Mouse (Mus musculus) 3134 (cell line): ENCODE measurements around the gene Bcl6b.

ENCODE experiments used
- DNase-seq: peaks from one replicate; pipeline ENCODE4 v3.0.0-alpha.2; 2011; ENCODE audit warnings: low spot score; ENCODE audit not compliant: insufficient read length; ENCODE audit errors: extremely low read depth

The Bcl6b gene

DNA sequence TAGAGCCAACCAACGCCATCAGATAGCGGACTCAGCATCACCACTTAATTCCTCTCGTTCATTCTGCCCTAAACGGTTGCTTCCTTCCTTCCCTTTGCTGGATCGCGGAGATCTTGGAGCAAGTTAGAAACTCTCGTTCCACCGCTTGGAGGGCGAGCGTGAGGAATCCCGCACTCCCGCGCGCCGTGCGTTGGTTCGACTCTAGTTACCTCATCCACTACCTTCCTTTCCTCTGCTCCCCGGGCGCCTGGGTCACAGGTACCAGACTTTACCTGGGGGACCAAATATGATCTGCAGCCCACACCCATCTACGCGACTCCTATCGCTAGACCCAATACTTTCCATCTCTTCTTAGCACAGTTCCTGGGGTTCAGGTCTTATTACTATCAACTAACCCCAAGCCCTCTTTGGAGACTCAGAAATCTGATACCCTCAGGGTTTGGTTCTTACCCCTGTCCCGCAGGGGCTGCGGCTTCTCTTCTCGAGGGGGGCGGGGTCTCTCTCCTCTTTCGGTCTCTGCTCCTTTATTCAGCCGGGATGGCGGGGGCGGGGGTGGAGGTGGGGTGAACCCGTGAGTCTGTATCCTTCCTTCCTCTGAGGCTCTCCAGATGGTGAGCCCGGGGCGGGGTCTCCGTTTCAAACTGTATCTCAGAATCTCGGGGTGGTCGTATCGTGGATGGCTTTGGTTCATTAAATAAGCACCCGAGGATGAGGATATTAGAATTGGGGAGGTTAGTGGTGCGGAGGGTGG, at the start of gene Bcl6b:
Bcl6b (minus strand) TSS at position 539 of the 751 bp plus-strand sequence.
- DNase-seq, result no peak

DNA sequence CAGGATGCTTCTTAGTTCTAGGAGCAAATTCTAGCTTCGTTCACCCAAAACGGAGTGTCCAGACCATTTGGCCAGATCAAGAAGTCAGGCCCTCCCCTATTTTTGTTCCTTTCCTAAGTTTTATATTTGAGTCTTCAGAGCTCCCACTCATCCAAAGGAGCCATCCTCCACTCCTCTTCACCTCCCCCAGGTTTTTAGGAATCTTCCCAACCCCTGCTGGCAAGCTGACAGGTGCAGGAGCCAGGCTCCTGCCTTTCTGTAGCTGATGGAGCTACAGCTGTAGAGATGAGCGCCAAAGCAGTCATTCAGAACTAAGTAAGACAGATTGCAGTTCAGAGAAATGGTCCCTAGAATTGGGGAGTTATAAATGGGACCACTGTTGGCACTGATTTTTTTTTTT, 49.4 kb upstream of the Bcl6b start:
- no peak for DNase-seq

- no peak for DNase-seq
Observed at GRCm38 (mm10) chr11:70271641-70272040, 42.0 kb upstream of the Bcl6b start.

- no peak for DNase-seq
Observed at GRCm38 (mm10) chr11:70266405-70266804, 36.8 kb upstream of the Bcl6b start.

DNA sequence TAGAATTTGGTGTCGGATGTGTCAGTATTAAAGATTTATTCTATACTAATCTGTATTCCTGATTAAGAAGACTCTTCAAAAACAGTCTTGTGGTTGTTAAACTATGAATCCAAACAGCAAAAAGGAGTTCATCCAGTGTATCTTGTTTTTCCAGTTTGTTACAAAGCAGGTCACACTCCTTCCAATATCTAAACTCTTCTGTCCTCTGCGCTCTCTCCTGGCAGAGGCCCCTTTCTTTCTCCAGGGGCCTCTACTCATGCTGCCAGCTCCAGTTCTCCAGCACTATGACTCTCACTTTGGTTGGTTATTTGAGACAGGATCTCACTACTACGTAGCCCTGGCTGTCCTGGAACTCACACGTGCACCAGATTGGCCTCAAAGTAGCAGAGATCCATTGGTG, 36.2 kb upstream of the Bcl6b start:
- DNase-seq, result no peak

DNA sequence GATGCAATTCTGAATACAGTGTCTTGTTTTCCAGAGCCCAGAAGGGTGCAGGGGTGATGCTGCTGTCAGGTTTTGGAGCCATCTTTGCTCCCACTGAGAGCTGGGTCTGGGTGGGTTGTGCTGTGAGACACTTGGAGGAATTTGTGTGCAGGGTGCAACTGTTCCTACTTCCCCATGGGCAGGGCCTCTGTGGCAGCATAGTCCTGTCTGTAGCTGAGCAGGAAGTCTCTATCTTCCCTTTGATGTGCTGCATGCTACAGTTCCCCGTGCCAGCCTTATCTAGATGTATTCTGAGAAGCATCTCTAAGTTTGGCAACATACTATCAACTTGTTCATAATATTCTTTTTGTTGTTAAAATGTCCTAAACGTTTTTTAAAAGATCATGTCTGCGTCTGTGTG, 35.7 kb upstream of the Bcl6b start:
- DNase-seq, result no peak

DNA sequence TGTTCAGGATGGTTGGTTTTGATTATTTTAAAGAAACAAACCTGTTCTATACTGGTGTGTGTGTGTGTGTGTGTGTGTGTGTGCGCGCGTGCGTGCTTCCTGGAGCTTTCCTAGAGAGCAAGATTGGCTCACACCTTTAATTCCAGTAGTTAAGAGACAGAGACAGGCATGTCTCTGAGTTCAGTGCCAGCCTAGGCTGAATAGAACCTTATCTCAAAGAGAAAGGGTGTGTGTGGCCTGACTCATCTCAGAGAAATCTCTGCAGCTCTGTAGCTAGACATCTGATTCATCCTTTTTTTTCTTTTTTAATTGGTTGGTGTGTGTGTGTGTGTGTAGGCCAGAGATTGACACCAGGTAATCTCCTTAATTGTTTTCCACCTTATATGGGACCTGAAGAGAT, 29.4 kb upstream of the Bcl6b start:
- DNase-seq, result peak; percentile 14

DNA sequence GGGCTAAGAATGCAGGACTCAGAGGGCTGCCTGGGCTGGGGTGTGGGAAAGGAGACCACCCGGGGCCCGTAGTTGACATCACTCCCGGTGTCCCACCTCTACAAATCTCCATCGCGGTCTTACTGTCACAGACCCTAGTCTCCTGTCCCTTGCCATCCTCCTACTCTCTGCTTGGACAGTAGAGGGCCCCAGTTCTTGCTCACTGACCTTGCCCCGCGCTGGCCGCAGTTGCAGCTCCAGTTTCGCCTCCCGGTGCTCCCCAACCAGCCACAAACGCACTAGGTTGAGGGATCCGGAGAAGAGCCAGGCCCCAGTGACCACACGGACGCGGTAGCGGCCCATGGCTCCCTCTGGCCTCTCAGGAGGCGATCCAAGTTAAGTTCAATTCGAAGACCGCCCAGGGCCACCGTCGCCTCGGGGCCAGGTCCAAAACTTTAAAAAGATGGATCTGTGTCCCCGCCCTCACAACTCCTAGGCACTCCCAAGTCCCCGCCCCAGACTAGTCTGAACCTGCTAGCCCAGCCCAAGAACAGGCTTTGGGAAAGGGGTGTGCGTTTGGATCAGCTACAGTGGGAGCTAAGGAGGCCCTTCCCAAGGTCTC, 25.4 kb upstream of the Bcl6b start, which contains the start of gene Alox12:
Alox12 (minus strand) TSS at position 423 of the 601 bp plus-strand sequence.
- DNase-seq, result no peak

DNA sequence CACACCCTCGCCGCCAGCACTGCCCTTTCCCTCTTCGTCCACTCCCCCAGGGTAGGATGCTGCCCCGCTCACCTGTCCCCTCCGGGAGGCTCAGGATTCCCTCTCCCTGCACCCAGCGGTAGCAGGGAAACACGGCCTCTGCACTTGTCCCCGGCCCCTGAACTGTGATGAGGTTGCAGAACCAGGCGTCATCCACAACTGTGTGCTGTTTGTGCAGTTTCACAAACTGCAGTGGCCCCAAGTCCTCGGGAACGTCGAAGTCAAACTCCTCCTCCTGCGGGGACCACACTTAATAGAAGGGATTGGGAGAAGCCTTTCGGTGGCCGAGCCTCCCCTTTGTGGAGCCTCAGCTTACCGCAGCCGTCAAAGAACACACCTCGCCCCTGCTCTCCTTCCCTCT, 24.7 kb upstream of the Bcl6b start:
- DNase-seq, result no peak

- DNase-seq, result no peak
Observed at GRCm38 (mm10) chr11:70251853-70252252, 22.3 kb upstream of the Bcl6b start.

GRCm38 (mm10) chr11:70250150-70250549, 20.6 kb upstream of the Bcl6b start:
- no peak for DNase-seq

GRCm38 (mm10) chr11:70247136-70247845, 17.7 kb upstream of the Bcl6b start:
- DNase-seq, result no peak

GRCm38 (mm10) chr11:70242591-70242990, 13.0 kb upstream of the Bcl6b start:
- DNase-seq, result no peak

GRCm38 (mm10) chr11:70239541-70240279, 10.1 kb upstream of the Bcl6b start, which contains the start of the genes Gm21988 and Rnasek:
Gene Gm21988 (minus strand): TSS chr11:70239830.
Gene Rnasek (minus strand): TSS chr11:70239842.
- peak; percentile 85 for DNase-seq

DNA sequence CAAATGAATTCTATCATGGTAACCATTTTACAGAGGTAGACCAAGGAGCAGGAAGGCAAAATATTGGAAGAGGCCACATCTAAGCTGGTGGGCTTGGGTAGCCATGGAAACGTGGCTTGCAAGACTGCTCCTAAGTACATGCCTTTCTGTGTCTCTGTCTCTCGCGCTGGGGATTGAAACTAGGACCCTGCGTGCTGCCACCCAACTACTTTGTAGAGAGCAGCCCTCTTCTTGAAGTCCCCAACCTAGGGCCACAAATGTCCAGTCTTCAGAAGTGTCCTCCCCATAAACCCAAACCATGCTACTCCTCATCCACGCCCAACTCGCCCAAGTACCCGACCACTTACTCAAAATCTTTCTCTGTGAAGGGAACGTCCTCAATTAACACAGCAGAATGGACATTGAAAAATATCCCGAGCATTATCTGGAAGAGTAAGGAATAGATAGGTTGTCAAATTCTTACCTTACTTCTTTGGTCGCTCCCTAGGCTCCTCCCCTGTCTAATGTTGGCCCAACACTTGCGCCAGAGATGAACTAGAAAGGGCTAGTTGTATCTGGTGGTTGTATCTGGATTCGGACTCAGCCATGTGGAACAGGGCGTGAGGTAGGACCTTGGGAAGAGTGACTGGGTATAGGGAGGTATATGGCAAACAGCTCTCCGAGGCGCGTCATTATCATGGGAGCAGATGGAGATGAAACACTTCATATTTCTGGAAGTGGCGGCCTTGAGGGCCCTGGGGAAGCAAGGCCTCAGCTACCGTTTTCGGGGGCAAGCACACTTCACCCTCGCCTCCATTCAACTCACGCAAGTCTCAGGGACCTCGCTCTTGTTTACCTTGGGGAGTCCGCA, 9.2 kb upstream of the Bcl6b start:
- DNase-seq, result no peak

DNA sequence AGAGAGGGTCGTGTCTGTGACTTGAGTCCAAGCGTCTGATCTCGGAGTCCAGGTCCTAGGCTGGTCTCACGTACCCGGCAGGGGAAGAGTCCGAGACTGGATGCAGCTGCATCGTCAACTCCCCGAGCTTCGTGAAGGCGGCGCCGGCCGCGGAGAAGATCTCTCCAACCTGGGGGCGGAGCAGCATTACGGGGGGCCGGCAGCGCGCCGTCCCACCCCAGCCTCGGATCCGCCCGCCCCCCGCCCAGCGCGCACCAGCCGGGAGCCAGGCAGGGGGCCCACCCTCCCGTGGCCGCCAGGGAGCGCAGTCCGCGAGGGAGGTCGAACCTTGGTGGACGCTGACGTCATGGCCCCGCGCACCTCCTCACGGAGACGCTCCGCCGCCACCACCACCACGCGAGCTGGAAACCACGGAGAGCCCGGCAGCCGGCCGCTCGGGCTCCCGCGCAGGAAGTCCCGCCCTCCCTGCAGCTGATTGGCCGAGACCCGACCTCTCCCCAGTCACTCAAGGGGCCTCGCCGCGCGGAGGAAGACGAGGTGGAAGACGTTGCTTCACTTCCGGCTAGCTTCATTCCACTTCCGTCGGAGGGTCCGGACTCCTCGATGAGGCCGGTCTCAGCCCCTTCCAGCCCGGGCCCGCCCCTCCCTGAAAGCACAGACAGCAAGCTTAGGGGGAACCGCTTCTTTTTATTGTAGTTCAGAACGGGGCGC, 8.0 kb upstream of the Bcl6b start, which contains the start of gene 0610010K14Rik:
0610010K14Rik (minus strand) TSS at position 458 of the 711 bp plus-strand sequence.
- DNase-seq, result peak; percentile 99

- no peak for DNase-seq
Observed at GRCm38 (mm10) chr11:70236717-70237116, 7.1 kb upstream of the Bcl6b start.

DNA sequence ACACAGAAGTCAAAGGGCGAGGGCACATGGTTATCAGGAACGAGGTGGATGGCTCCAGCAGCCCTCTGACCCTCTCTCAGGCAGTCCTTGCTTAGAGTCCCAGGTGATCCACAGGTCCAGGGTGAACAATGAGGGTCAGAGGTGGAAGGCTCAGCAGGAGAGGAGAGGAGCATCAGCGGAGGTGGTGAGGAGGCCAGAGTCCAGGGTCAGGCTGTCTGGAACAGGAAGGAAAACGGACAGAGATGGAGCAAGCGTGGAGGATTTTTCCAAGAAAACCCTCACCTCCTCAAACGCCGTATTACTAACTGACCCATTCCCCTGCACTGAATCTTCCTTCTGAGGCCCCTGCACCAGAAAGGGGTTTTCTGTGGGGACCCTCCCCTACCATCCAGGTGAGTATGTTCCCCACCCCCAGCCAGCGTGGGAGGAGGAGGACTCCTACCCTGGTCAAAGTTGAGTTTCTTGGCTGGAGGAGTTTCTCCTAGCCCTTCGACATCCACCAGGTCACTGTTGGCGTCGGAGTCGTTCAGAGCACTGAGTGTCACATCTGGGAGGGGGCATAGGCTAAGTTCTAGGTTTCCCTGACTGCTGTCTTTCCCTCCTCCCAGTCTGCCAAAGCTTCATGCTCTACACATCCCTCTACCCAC, 5.8 kb upstream of the Bcl6b start:
- no peak for DNase-seq

DNA sequence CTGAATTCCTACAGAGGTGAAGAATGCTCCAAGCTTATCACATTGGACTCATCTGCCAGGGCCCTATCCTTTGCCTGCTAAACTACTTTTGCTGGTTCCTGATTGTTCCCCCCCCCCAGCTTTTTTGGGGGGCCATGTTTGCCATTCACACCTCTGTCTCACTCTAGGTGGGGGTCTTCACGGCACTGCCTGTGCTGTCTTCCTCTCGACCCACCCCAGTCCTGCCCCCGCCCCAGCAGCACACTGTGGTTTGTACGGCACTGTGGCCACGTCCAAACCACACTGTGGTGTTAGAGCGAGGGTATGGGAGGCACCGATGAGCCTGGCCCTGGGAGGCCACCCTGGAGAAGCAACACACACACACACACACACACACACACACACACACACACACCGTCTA, 4.9 kb upstream of the Bcl6b start:
- no peak for DNase-seq
